Mouse (Mus musculus) forebrain, embryonic 14.5 days (tissue): ENCODE measurements around the gene Rai1. TPM values are rescaled to one million over a fixed set of nuclear protein-coding genes. Genes with fewer than 3 reads are reported as not detected.
A peak's percentile ranks its signal among the peaks of the same experiment; 100 is the strongest.

Experiments
- ATAC-seq: fragments of 200-750 bp; cut with Nextera tagmentation; 2 replicates; pipeline ENCODE4 v1.8.0; 2017; ENCODE audit warnings: mild to moderate bottlenecking, moderate library complexity
- DNase-seq: peaks from one replicate; pipeline ENCODE4 v3.0.0-alpha.2; 2015; ENCODE audit warnings: low spot score
- H3K27ac ChIP-seq: fragments of 300-500 bp; sonication (generic); 2 replicates; pipeline ENCODE4 v1.5.1; 2014; ENCODE audit warnings: low read depth, mild to moderate bottlenecking, control low read depth, low read length, moderate library complexity
- H3K27me3 ChIP-seq: fragments of 300-500 bp; sonication (generic); replicated peaks from 2 replicates; pipeline ENCODE4 v1.6.1; 2014; ENCODE audit warnings: low read length, control low read depth, mixed read lengths; ENCODE audit not compliant: control insufficient read depth, insufficient read depth
- H3K36me3 ChIP-seq: fragments of 300-500 bp; sonication (generic); 2 replicates; pipeline ENCODE4 v1.6.1; 2014; ENCODE audit warnings: low read length, control low read depth; ENCODE audit not compliant: control insufficient read depth, insufficient read depth
- H3K4me1 ChIP-seq: fragments of 300-500 bp; sonication (generic); 2 replicates; pipeline ENCODE4 v1.6.1; 2014; ENCODE audit warnings: antibody characterized with exemption, low read length, control low read depth; ENCODE audit not compliant: control insufficient read depth, insufficient read depth
- H3K4me2 ChIP-seq: fragments of 300-500 bp; sonication (generic); 2 replicates; pipeline ENCODE4 v1.6.1; 2014; ENCODE audit warnings: mild to moderate bottlenecking, control low read depth, low read length
- H3K4me3 ChIP-seq: fragments of 300-500 bp; sonication (generic); 2 replicates; pipeline ENCODE4 v1.5.1; 2014; ENCODE audit warnings: low read depth, low read length, control low read depth
- H3K9ac ChIP-seq: fragments of 300-500 bp; sonication (generic); 2 replicates; pipeline ENCODE4 v1.6.1; 2014; ENCODE audit warnings: mild to moderate bottlenecking, low read length, control low read depth, moderate library complexity
- H3K9me3 ChIP-seq: fragments of 300-500 bp; sonication (generic); replicated peaks from 2 replicates; pipeline ENCODE4 v1.6.1; 2016; ENCODE audit warnings: low read length, control low read depth, mixed read lengths; ENCODE audit not compliant: control insufficient read depth
- WGBS: fragments of 180-500 bp; shearing (Covaris S2); extraction: QIAGEN DNeasy Blood & Tissue Kit; methylation state at CpG from one replicate; pipeline ENCODE4 v1.1.7; 2014; 5-methylcytosine and 5-hydroxymethylcytosine counted together
- polyA plus RNA-seq: library from polyadenylated mRNA; unstranded; fragments of >200 nt; fragmentation: Nextera tagmentation; extraction: Ambion mirVana; gene quantifications from 2 replicates; pipeline ENCODE4 v1.2.1, GENCODE M21; 2014

The Rai1 gene
- polyA plus RNA-seq, 1 experiment from 2014 or later, result 26.4 TPM

GRCm38 (mm10) chr11:60216671-60217070 is 111.9 kb downstream of the Rai1 start:
- H3K9ac ChIP-seq, result no peak overlapping the region
- peaks cover 9% of the 10 kb centered on the region for H3K4me1 ChIP-seq
- no peaks in the 10 kb centered on the region for H3K36me3 ChIP-seq
- DNase-seq (no peak), ATAC-seq (no peak)
- H3K27ac ChIP-seq, result no peak overlapping the region
- H3K4me2 ChIP-seq, result no peak overlapping the region
- no peaks in the 10 kb centered on the region for H3K9me3 ChIP-seq
- H3K27me3 ChIP-seq, result no peaks in the 10 kb centered on the region
- H3K4me3 ChIP-seq, result no peak overlapping the region
- WGBS, result 93% methylated on average over 1 of the region's 1 CpGs

GRCm38 (mm10) chr11:60217467-60217866 is 112.7 kb downstream of the Rai1 start:
- no peaks in the 10 kb centered on the region for H3K27me3 ChIP-seq
- no peak overlapping the region for H3K27ac ChIP-seq
- no peaks in the 10 kb centered on the region for H3K9me3 ChIP-seq
- no peak overlapping the region for H3K4me3 ChIP-seq
- H3K4me2 ChIP-seq, result no peak overlapping the region
- no peak for ATAC-seq
- WGBS, result 94% methylated on average over 7 of the region's 7 CpGs
- H3K9ac ChIP-seq, result no peak overlapping the region
- H3K4me1 ChIP-seq, result peaks cover 7% of the 10 kb centered on the region
- DNase-seq, result no peak
- H3K36me3 ChIP-seq, result no peaks in the 10 kb centered on the region

GRCm38 (mm10) chr11:60219609-60220008 is 114.8 kb downstream of the Rai1 start:
- Histone ChIP-seq H3K4me3 (peak overlapping the region; percentile 58), H3K27ac (no peak overlapping the region), H3K4me2 (peak overlapping the region; percentile 69), H3K27me3 (no peaks in the 10 kb centered on the region), H3K4me1 (peaks cover 14% of the 10 kb centered on the region), H3K9me3 (no peaks in the 10 kb centered on the region), H3K9ac (peak overlapping the region; percentile 60), H3K36me3 (no peaks in the 10 kb centered on the region)
- DNase-seq (no peak), ATAC-seq (no peak)
- 47% methylated on average over 8 of the region's 8 CpGs for WGBS

- H3K9ac ChIP-seq, result peak overlapping the region; percentile 60
- no peaks in the 10 kb centered on the region for H3K9me3 ChIP-seq
- ATAC-seq (peak; percentile 88), DNase-seq (peak; percentile 91)
- peaks cover 14% of the 10 kb centered on the region for H3K4me1 ChIP-seq
- no peaks in the 10 kb centered on the region for H3K36me3 ChIP-seq
- no peaks in the 10 kb centered on the region for H3K27me3 ChIP-seq
- under 1% methylated on average over 46 of the region's 46 CpGs for WGBS
- H3K27ac ChIP-seq, result peak overlapping the region; percentile 21; the same call in 1 of the 2 replicates
- H3K4me2 ChIP-seq, result peak overlapping the region; percentile 69
- peak overlapping the region; percentile 58 for H3K4me3 ChIP-seq
Measured at GRCm38 (mm10) chr11:60220291-60220804, 115.5 kb downstream of the Rai1 start.

GRCm38 (mm10) chr11:60221425-60221824 is 116.6 kb downstream of the Rai1 start:
- ATAC-seq (no peak), DNase-seq (no peak)
- Histone ChIP-seq H3K27ac (no peak overlapping the region), H3K9ac (no peak overlapping the region), H3K27me3 (no peaks in the 10 kb centered on the region), H3K36me3 (no peaks in the 10 kb centered on the region), H3K4me2 (no peak overlapping the region), H3K4me3 (no peak overlapping the region), H3K4me1 (peaks cover 14% of the 10 kb centered on the region), H3K9me3 (no peaks in the 10 kb centered on the region)
- 87% methylated on average over 6 of the region's 6 CpGs for WGBS

GRCm38 (mm10) chr11:60222085-60222468 is 117.3 kb downstream of the Rai1 start:
- H3K4me2 ChIP-seq, result peak overlapping the region; percentile 55
- no peaks in the 10 kb centered on the region for H3K9me3 ChIP-seq
- DNase-seq, result no peak
- WGBS, result 59% methylated on average over 3 of the region's 3 CpGs
- no peak for ATAC-seq
- H3K27me3 ChIP-seq, result no peaks in the 10 kb centered on the region
- H3K27ac ChIP-seq, result no peak overlapping the region
- H3K4me3 ChIP-seq, result no peak overlapping the region
- peaks cover 14% of the 10 kb centered on the region for H3K4me1 ChIP-seq
- no peak overlapping the region for H3K9ac ChIP-seq
- H3K36me3 ChIP-seq, result no peaks in the 10 kb centered on the region

GRCm38 (mm10) chr11:60222469-60223236 is 117.8 kb downstream of the Rai1 start, which contains the start of gene Srebf1:
Srebf1 (minus strand) TSS chr11:60222581.
- WGBS, result 6% methylated on average over 46 of the region's 46 CpGs
- Histone ChIP-seq H3K27me3 (no peaks in the 10 kb centered on the region), H3K9me3 (no peaks in the 10 kb centered on the region), H3K36me3 (no peaks in the 10 kb centered on the region), H3K4me2 (peak within 1 kb of the TSS; percentile 55), H3K27ac (peak within 1 kb of the TSS; percentile 21; the same call in 1 of the 2 replicates), H3K4me3 (peak within 1 kb of the TSS; percentile 18; the same call in 1 of the 2 replicates), H3K9ac (peak within 1 kb of the TSS; percentile 35; the same call in 1 of the 2 replicates), H3K4me1 (peaks cover 14% of the 10 kb centered on the region)
- ATAC-seq, result peak; percentile 59
- DNase-seq, result no peak

- DNase-seq (no peak), ATAC-seq (no peak)
- Histone ChIP-seq H3K36me3 (peaks cover 13% of the 10 kb centered on the region), H3K4me2 (no peak overlapping the region), H3K27ac (no peak overlapping the region), H3K9ac (0 out of 2 replicates have a peak overlapping the region, but pooled peaks have one; percentile 21), H3K4me1 (peaks cover 12% of the 10 kb centered on the region), H3K9me3 (no peaks in the 10 kb centered on the region), H3K4me3 (no peak overlapping the region), H3K27me3 (no peaks in the 10 kb centered on the region)
- WGBS, result 58% methylated on average over 4 of the region's 4 CpGs
Measured at GRCm38 (mm10) chr11:60224676-60225075, 119.9 kb downstream of the Rai1 start.

- no peak overlapping the region for H3K27ac ChIP-seq
- no peak overlapping the region for H3K4me2 ChIP-seq
- no peak for ATAC-seq
- WGBS, result 73% methylated on average over 1 of the region's 1 CpGs
- H3K4me1 ChIP-seq, result peaks cover 7% of the 10 kb centered on the region
- no peak overlapping the region for H3K9ac ChIP-seq
- no peaks in the 10 kb centered on the region for H3K9me3 ChIP-seq
- no peak overlapping the region for H3K4me3 ChIP-seq
- H3K36me3 ChIP-seq, result peaks cover 16% of the 10 kb centered on the region
- no peak for DNase-seq
- H3K27me3 ChIP-seq, result no peaks in the 10 kb centered on the region
Measured at GRCm38 (mm10) chr11:60225874-60226273, 121.1 kb downstream of the Rai1 start.
